Mouse (Mus musculus) spleen, postnatal 36 days (tissue): ENCODE results near the gene Tnmd.

ENCODE experiments used
- DNase-seq, 2 experiments: peaks; one replicate each; pipeline ENCODE4 v3.0.0; 2022; ENCODE audit warnings: low spot score in 2 of 2, mixed read lengths in 1 of 2

Tnmd gene

GRCm38 (mm10) chrX:133850680-133851079, at the start of gene Tnmd:
TSS of gene Tnmd (plus strand) at chrX:133850980.
- DNase-seq, result no peak

GRCm38 (mm10) chrX:133853637-133854036, 2.9 kb downstream of the Tnmd start:
- no peak for DNase-seq

- peak in 1 of 2 experiments; percentile 1 for DNase-seq
These were observed 19.0 kb downstream of the Tnmd start for GRCm38 (mm10) chrX:133869743-133870142.

DNA sequence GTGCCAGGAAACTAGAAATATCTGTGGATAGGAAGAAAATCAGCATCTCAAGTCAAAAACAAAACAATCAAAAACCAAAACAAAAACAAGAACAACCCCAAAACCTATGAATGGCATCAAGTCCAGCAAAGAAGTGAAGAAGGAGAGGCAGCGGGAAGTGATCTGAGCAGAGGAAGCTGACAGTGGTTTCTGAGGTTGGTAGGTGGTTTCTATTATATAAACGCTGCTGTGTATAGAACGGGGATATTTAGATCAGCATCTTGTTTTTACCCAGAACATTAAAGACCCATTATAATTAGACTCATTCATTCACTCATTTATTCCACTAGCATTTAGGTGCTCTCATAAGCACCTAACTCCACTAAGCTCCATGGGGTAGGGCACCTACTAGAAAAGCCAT, 36.5 kb downstream of the Tnmd start:
- DNase-seq, result no peak

DNA sequence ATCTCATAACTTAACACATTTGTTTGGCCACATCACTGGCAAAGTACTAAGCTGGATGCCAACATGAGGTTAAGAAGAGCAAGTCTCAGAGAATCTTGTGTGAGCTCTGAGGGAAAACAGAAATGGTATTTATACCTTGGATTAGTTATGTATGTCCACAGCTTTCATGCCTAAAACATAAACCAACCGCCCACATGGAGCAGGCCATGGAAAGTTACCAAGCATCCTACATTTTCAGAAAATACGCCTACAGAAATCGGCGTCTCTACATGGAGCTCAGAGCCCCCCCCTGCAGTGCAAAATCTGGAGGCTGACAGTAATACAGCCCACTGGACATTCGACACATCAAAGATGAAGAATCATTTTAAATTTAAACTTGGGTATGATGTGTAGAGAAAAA, 37.3 kb downstream of the Tnmd start:
- DNase-seq, result no peak

DNA sequence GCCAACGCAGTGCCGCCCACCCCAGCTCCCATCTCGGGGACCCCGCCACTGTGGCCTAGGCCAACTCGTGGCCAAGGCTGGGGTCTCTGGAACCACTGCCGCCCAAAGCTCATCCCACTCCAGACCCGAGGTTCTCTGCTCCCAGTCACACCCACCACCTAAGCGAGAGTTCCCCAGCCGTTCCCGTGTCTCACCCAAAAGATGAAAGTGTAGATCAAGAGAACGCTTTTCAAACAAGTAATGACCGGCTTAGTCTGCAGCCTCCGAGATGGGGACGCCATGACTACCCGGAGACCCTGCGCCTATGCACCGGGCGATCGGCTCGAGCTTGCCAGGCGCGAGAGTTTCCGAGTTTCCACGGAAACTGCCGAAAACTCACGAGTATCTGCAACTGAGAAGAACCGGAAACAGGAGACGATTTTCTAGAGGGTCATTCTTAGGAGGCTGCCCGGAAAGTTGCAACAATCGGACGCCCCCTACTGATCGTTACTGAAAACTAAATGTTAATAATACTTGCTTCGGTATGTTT, 47.3 kb downstream of the Tnmd start, which contains the start of gene Tspan6:
Tspan6 (minus strand) TSS at position 416 of the 529 bp plus-strand sequence.
- peak; percentile 54 to 63 for DNase-seq

DNA sequence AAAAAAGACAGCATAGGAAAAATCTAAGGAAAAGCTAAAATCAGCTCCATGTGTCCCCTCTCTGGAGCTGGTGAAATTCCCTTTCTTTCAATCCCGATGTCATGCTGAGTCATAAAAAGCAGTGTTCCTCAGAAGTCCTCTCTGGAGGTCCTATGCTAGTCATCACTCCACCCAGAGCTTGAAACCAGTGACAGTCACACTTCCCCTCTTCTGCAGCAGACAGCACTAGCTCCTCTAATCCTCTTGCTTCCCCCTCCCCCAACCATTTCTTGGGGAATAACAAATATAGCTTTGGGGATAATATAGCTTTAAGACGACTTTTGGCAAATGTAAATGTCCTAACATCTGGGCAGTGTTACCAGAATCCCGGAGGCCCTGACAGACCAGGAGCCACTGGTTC, 57.5 kb downstream of the Tnmd start, which contains the start of gene Srpx2:
Srpx2 (plus strand) TSS at position 166 of the 400 bp plus-strand sequence.
- DNase-seq, result no peak

DNA sequence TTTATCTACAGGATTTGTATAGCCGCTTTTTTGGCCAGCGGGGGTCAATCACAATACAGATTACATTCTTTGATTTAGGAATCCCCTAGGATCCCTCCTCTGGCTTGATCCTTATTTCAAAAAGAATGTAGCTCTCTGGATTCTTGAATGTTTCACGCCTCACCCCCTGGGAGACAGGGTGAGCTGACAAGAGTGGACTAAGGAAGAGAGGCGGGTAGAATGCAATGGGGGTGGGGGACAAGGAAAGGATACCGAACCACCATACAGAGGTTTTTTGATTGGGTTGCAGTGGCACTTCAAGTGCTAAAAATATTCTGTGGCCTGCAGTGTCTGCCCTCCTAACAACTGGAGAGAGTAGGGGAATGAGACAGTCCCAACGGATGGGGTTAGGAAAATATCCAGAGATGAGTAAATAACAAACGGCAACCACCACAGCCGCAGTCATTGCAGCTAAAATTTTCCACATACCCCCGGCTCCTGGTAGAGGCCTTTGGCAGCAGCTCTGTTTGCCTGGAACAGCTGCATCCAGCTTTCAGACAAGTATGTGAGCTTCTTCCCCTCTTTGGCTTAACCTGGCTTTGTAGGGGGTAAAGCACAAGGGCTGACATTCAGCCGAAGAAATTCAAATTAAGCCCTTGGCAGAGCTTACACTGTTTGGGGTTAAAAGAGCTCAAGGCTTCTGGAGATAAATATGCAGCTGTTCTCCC, 60.8 kb downstream of the Tnmd start:
- DNase-seq, result no peak

DNA sequence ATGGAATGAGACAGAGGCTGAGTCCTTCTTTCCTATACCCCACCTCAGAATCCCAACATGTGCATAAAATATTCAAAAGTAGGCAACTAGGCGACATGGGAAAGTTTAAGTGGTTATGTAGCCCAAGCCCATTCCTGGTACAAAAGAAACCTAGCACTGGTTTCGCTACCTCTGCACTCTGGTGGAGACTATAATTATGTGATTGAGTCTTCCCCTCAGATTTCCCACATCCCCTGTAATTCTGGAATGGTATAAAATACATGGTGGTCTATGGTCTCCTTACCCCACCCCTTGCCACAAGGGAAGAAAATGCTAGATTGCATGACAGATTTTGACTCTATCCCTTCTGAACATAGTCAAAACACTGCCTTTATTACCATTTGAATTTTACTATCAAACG, 62.2 kb downstream of the Tnmd start:
- DNase-seq, result no peak

GRCm38 (mm10) chrX:133914219-133914618, 63.4 kb downstream of the Tnmd start:
- no peak for DNase-seq
